Mouse (Mus musculus) lung, adult 10 weeks (tissue): ENCODE results near the gene Spag9. TPM values are rescaled to one million over a fixed set of nuclear protein-coding genes. Genes with fewer than 3 reads are reported as not detected.

ENCODE experiments used
- polyA plus RNA-seq: library from polyadenylated mRNA; stranded (reverse); fragments of 350-450 nt; fragmentation: Illumina TruSeq; extraction: RNeasy Lipid Tissue Mini Kit (QIAGEN cat#74804); gene quantifications from one replicate; pipeline ENCODE4 v1.2.3, GENCODE M21; 2014; ENCODE audit warnings: low read depth, low replicate concordance; ENCODE audit not compliant: insufficient read depth

Spag9 gene
- polyA plus RNA-seq: 25.6 TPM

DNA sequence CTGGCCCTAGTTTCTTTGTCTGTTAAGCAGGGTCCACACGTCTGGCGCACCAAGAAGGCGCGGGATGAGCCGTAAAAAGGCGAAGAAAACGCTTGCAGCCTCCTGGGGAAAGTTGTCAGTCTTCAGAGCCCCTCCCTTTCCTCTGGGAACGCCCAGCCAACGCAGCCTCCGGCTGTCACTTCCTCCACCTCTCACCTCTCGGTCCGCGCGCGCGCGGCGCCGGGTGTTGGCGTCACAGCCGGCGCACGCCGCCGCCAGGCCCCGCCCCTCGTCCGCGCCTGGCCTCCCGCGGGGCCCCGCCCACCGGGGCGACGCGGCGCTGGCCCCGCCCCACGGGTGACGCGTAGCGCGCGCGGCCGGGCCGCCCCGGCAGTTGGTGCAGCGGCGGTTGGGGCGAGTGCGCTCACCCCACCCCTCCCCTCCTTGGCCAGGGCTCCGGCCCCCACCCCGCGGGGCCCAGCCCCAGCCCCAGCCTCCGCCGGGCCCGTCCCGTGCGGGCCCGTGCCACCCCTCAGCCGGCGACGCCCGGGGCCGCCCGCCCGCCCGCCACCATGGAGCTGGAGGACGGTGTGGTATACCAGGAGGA lies at the start of gene Spag9:
Gene Spag9 (plus strand): TSS at position 372 of the 586 bp plus-strand sequence.

DNA sequence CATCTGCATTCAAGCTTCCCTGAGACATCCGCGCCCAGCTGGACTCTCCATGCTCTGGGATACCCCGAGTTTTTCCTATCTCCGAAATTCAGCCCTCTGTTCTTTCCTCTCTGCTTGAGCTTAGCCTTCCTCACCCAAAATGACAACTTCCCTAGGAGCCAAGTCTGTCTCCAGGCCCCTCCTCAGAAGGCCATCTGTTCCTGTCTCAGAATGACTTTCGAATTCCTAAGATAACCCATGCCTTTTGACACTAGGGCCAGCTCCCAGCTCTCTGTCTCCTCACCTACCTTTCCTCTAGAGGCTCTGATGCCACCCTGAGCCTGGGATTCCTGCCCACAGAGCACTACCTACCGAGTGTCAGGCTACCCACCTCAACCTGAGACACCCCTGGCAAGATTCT lies 39.7 kb upstream of the Spag9 start, which contains the start of gene Nme2:
Gene Nme2 (minus strand): TSS at position 101 of the 400 bp plus-strand sequence.

DNA sequence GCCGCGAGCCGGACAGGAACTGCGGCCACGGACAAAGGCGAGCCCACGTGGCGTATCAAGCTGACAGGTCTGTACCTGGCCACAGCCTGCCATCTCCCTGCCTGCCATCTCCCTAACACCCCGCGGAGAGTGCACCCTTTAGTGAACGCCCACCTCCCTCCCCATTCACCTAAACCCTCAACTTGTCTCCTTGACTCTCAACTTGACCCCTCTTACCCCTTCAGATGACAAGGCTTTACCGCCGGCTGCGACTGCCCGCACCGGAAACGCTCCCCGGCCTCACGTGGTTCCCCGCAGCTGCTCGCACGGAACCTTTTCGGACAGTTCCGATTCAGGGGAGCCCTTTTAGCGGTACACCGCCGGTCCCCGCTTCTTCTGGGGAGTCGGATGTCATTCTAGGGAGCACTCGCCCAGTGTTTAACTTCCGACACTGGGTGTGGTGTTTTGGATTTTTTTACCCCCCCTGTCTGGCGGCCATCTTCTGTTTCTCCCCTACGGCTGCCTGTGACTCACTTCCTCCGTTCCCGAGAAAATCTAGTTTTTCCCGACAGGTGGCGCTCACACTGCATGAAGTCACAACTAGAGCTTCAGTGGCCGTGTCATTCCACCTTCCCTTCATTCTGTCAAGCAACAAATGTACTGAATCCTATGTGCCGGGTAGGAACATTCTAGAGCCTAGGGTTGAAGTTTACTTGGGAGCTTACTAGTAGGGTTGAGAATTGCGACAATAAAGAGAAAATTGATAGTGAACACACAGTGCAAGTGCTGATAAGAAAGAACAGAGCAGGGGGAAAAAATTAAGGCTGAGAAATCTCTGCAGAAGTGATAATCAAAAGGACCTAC lies 27.7 kb upstream of the Spag9 start, which contains the start of the genes Gm20390 and Nme1:
Gene Gm20390 (minus strand): TSS at position 289 of the 843 bp plus-strand sequence.
Gene Nme1 (minus strand): TSS at position 517 of the 843 bp plus-strand sequence.

Other genes starting within 250 kb of the Spag9 start
- 11.2 TPM for gene Utp18, start 110.3 kb upstream of the Spag9 start, polyA plus RNA-seq
- gene Mbtd1, start 110.2 kb upstream of the Spag9 start, polyA plus RNA-seq: 4.9 TPM
- gene Nme2, start 39.8 kb upstream of the Spag9 start, polyA plus RNA-seq: 317 TPM
- gene Gm20390, start 27.8 kb upstream of the Spag9 start, polyA plus RNA-seq: 89.1 TPM
- gene Nme1, start 27.6 kb upstream of the Spag9 start, polyA plus RNA-seq: 62.1 TPM
- gene Tob1, start 215.4 kb downstream of the Spag9 start, polyA plus RNA-seq: 27.6 TPM
- 0.55 TPM for gene Wfikkn2, start 249.9 kb downstream of the Spag9 start, polyA plus RNA-seq